Mouse (Mus musculus): ENCODE measurements at regions not wholly inside any gene's neighbourhood (a gene's known extent, or its start where the extent isn't known, plus 50 kb on each side); places are given as distances from the start of the nearest gene placed in this dataset.

- no peak for DNase-seq (ENCODE audit: low read depth, low spot score)
Measured at GRCm38 (mm10) chr9:116232386-116232785, 57.2 kb upstream of the Tgfbr2 start.

GRCm38 (mm10) chr9:116231351-116232311, 56.5 kb upstream of the Tgfbr2 start:
- no peak for DNase-seq (ENCODE audit: low read depth, low spot score)

GRCm38 (mm10) chr9:116230346-116230745, 55.2 kb upstream of the Tgfbr2 start:
- DNase-seq (ENCODE audit: low read depth, low spot score) = no peak

GRCm38 (mm10) chr9:116228443-116228842, 53.3 kb upstream of the Tgfbr2 start:
- no peak for DNase-seq (ENCODE audit: low read depth, low spot score)

GRCm38 (mm10) chr9:116227738-116228137, 52.6 kb upstream of the Tgfbr2 start:
- no peak for DNase-seq (ENCODE audit: low read depth, low spot score)
